Mouse (Mus musculus) G1E (cell line): ENCODE data around the gene Naa38. TPM values are rescaled to one million over a fixed set of nuclear protein-coding genes. Genes with fewer than 3 reads are reported as not detected.
"Not testable (repeated sequence)": the region's sequence is repeated elsewhere in the genome, so short reads cannot be mapped to it uniquely, and the experiment has no call there.

Experiments
- ATAC-seq: 2 replicates; pipeline ENCODE4 v1.8.0; 2016; ENCODE audit warnings: mild to moderate bottlenecking; ENCODE audit not compliant: insufficient number of reproducible peaks, poor library complexity, low FRiP score, severe bottlenecking; ENCODE audit errors: extremely low read depth
- DNase-seq: peaks from one replicate; pipeline ENCODE4 v3.0.0; 2012; ENCODE audit warnings: low spot score
- H3K27me3 ChIP-seq: 2 replicates; pipeline ENCODE4 v1.6.1; 2012; ENCODE audit warnings: mild to moderate bottlenecking, low read length, inconsistent platforms; ENCODE audit not compliant: insufficient read depth
- H3K36me3 ChIP-seq: replicated peaks from 2 replicates; pipeline ENCODE3; 2012; ENCODE audit warnings: mild to moderate bottlenecking, inconsistent platforms
- H3K4me1 ChIP-seq: 2 replicates; pipeline ENCODE4 v1.6.1; 2012; ENCODE audit warnings: low read depth, low read length, inconsistent platforms, mixed read lengths; ENCODE audit not compliant: insufficient read depth
- H3K4me3 ChIP-seq: 2 replicates; pipeline ENCODE4 v1.5.1; 2012; ENCODE audit warnings: low read depth, mild to moderate bottlenecking, inconsistent platforms, low read length, moderate library complexity, mixed read lengths
- H3K9me3 ChIP-seq: replicated peaks from 2 replicates; pipeline ENCODE4 v1.6.1; 2012; ENCODE audit warnings: inconsistent platforms
- CTCF ChIP-seq: IDR thresholded peaks from 2 replicates; pipeline ENCODE4 v1.5.1; 2012; ENCODE audit warnings: low read depth, low read length, inconsistent platforms, mixed read lengths
- GATA1 ChIP-seq: IDR thresholded peaks from 2 replicates; pipeline ENCODE4 v1.6.1; 2012; ENCODE audit warnings: borderline replicate concordance, low read length, inconsistent platforms, mixed read lengths
- GATA2 ChIP-seq: IDR thresholded peaks from 2 replicates; pipeline ENCODE4 v1.6.1; 2012; ENCODE audit warnings: low read depth, low read length, inconsistent platforms, borderline replicate concordance
- POLR2AphosphoS5 ChIP-seq: IDR thresholded peaks from 2 replicates; pipeline ENCODE4 v1.6.1; 2012; ENCODE audit warnings: low read depth, low read length, inconsistent platforms; ENCODE audit not compliant: insufficient replicate concordance
- TAL1 ChIP-seq: conservative IDR thresholded peaks from 2 replicates; pipeline ENCODE4 v1.6.1; 2012; ENCODE audit warnings: low read depth, low read length, inconsistent platforms, mixed read lengths
- polyA plus RNA-seq: library from polyadenylated mRNA; stranded (reverse); fragments of >175 nt; gene quantifications from 2 replicates; pipeline ENCODE4 v1.2.3, GENCODE M21; 2012
- total RNA-seq, 2 experiments: library from RNA; stranded (forward) in 1 of 2; stranded (reverse) in 1 of 2; fragments of 200-1000 nt in 1 of 2; fragments of >200 nt in 1 of 2; fragmentation: Nextera tagmentation in 1 of 2; gene quantifications; 2 replicates each; pipeline ENCODE4 v1.2.3; 2014 to 2017

Naa38 gene
- total and polyA plus RNA-seq, 3 experiments, result 98.4 to 171 (median 107) TPM

GRCm38 (mm10) chr11:69382478-69383105, 12.7 kb upstream of the Naa38 start:
- H3K4me1 ChIP-seq, result peaks cover 2% of the 10 kb centered on the region; the same call in 1 of the 2 replicates
- ATAC-seq (no peak), DNase-seq (no peak)
- H3K27me3 ChIP-seq, result no peaks in the 10 kb centered on the region
- no peaks in the 10 kb centered on the region for H3K9me3 ChIP-seq
- H3K4me3 ChIP-seq, result no peak overlapping the region
- no peak for TF ChIP-seq GATA2
- no peak for TF ChIP-seq POLR2AphosphoS5
- no peak for TF ChIP-seq TAL1
- TF ChIP-seq CTCF, result no peak
- TF ChIP-seq GATA1, result no peak
- peaks cover 28% of the 10 kb centered on the region for H3K36me3 ChIP-seq

DNA sequence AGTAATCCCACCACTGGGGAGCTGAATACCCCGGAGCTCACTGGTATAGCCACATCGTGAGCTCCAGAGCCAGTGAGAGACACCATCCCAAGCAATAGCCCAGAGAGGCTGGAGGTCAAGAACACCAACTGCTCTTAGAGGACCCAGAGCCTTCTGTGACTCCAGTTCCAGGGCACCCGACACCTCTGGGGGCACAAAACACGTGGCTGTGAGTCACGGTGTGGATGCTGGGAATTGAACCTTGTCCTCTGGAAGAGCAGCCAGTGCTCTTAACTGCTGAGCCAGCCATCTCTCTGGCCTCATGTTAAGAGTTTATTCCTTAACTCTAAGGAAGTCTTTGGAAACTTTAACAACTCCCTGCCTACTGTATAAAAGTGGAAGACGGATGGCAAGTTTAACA, 10.3 kb upstream of the Naa38 start:
- Histone ChIP-seq H3K36me3 (peaks cover 29% of the 10 kb centered on the region), H3K4me3 (no peak overlapping the region), H3K27me3 (no peaks in the 10 kb centered on the region), H3K4me1 (peaks cover 6% of the 10 kb centered on the region; the same call in 1 of the 2 replicates), H3K9me3 (no peaks in the 10 kb centered on the region)
- no peak for ATAC-seq
- no peak for DNase-seq
- TF ChIP-seq CTCF, result no peak
- TF ChIP-seq GATA1, result no peak

GRCm38 (mm10) chr11:69386758-69387157, 8.5 kb upstream of the Naa38 start:
- TF ChIP-seq GATA1 (no peak), GATA2 (no peak), CTCF (no peak)
- ATAC-seq, result no peak
- DNase-seq, result no peak
- H3K9me3 ChIP-seq, result no peaks in the 10 kb centered on the region
- no peaks in the 10 kb centered on the region for H3K27me3 ChIP-seq
- peaks cover 9% of the 10 kb centered on the region; the same call in 1 of the 2 replicates for H3K4me1 ChIP-seq
- peaks cover 26% of the 10 kb centered on the region for H3K36me3 ChIP-seq
- H3K4me3 ChIP-seq, result no peak overlapping the region

DNA sequence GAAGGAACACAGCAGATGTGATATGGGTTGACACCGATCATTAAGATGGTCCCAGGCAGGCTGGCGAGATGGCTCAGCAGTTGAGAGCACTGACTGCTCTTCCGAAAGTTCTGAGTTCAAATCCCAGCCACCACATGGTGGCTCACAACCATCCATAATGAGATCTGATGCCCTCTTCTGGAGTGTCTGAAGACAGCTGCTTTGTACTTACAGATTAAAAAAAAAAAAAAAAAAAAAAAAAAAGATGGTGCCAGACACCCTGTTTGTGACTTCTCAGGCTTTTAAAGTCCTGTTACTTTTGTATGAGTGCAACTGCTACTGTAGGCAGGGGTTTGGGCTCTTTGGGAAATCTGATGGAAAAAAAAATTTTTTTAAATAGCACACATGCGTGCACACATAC, 6.6 kb upstream of the Naa38 start:
- Histone ChIP-seq H3K9me3 (no peaks in the 10 kb centered on the region), H3K4me3 (no peak overlapping the region), H3K4me1 (peaks cover 10% of the 10 kb centered on the region; the same call in 1 of the 2 replicates), H3K27me3 (no peaks in the 10 kb centered on the region), H3K36me3 (peaks cover 20% of the 10 kb centered on the region)
- TF ChIP-seq GATA1 (no peak), GATA2 (no peak), POLR2AphosphoS5 (no peak), CTCF (no peak), TAL1 (no peak)
- ATAC-seq (no peak), DNase-seq (no peak)

DNA sequence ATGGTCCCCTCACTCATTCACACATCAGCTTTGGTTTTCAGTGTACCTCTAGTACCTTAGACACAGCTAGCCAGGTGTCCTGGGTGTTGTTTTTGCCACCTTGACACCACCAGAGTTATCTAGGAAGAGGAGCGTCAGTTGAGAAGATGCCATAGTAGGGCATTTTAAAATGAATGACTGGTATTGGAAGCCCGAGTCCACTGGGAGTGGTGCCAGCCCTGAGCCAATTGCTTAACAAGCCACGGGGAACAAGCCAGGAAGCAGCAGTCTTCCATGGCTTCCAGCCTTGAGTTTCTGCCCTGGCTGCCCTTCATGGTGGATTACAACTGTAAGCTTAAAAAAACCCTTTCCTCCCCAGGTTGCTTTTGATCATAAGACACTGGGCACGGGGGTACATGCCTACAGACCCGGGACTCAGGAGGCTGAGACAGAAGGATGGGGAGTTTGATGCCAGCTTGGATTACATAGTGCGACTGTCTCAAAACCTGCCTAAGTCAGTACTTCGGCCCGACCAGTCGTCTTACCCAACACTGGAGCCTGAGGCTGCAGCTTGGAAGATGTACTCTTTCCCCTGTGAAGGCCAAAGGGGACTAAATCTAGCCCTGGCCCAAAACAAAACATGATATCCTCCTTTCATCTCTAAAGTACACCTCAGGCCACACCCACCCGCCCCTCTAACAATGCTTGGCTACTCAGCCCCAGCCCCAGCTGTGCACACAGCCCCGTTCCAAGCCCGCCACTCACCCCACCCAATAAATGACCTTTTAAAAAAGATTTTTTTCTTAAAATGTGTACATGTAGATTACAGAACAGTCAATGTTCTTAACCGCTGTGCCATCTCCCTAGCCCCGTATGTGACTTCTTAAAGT, 5.5 kb upstream of the Naa38 start:
- H3K4me3 ChIP-seq, result no peak overlapping the region
- peaks cover 16% of the 10 kb centered on the region for H3K36me3 ChIP-seq
- ATAC-seq (no peak), DNase-seq (no peak)
- H3K4me1 ChIP-seq, result peaks cover 15% of the 10 kb centered on the region
- no peaks in the 10 kb centered on the region for H3K27me3 ChIP-seq
- no peaks in the 10 kb centered on the region for H3K9me3 ChIP-seq
- no peak for TF ChIP-seq GATA1
- TF ChIP-seq TAL1, result no peak
- TF ChIP-seq GATA2, result no peak
- TF ChIP-seq CTCF, result no peak
- TF ChIP-seq POLR2AphosphoS5, result no peak

DNA sequence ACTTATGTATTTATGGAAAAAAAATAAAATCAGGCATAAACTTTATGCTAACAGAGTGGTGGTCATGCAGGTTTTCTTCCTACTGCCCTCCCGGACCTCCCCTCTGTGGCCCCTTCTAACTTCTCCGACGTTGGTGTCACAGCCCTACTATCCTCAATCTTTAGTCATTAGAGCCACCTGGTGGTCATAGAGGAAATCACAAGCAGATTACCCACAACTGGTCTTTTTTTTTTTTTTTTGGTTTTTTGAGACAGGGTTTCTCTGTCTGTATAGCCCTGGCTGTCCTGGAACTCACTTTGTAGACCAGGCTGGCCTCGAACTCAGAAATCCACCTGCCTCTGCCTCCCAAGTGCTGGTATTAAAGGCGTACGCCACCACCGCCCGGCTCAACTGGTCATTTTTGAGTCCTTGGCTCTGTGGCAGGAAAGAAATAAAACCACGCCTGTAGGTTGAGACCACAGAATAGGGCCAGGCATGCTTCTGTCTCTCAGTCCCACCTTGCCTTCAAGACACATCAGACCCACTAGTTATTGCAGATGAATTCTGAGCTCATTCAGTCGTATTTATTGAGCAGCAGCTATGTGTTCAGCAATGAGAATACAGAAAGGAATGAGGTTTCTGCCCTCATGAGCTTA, 4.8 kb upstream of the Naa38 start:
- no peak for DNase-seq
- peaks cover 15% of the 10 kb centered on the region for H3K4me1 ChIP-seq
- H3K4me3 ChIP-seq, result no peak overlapping the region
- no peaks in the 10 kb centered on the region for H3K27me3 ChIP-seq
- H3K36me3 ChIP-seq, result peaks cover 16% of the 10 kb centered on the region
- no peaks in the 10 kb centered on the region for H3K9me3 ChIP-seq
- ATAC-seq, result no peak
- TF ChIP-seq CTCF (no peak), GATA1 (no peak), POLR2AphosphoS5 (no peak)

DNA sequence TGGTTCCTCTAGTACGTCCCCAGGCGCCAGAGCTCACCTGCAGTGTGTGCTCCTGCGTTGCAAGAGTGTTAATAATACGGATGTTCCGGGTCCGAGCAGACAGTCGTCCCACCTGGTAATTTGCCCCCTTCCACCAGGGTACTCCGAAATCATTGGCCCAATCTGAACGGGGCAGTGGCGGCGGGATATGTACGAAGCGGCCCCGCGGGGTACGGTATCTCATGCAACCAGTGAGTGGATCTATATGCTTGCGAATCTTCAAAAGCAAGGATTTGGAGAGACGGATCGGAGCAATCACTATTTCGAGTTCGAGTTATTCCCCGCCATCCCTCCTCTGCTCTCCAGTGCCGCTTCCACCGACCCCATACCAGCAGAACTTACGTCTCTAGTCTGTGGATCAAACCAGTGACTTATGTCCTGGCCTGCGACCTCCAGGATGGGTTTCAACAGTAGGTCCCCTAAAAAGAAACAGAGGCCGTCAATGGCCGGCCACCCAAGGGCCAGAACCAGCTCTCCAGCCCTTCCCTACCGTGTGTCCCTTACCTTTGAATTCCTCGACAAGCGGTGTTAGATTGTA, 608 bp upstream of the Naa38 start:
- not testable (repeated sequence) for DNase-seq, ATAC-seq
- peaks cover 36% of the 10 kb centered on the region for H3K4me1 ChIP-seq

More for the DNA sequence above, 608 bp upstream of the Naa38 start:
- Histone ChIP-seq H3K36me3 (peaks cover 38% of the 10 kb centered on the region), H3K4me3 (peak overlapping the region; percentile 81)
- not testable (repeated sequence) for H3K9me3 ChIP-seq, H3K27me3 ChIP-seq
